Mouse (Mus musculus) natural killer cell, adult 2 months (primary cell): ENCODE data around the gene Sema3a.

ENCODE experiments used
- DNase-seq, 2 experiments: peaks; one replicate each; pipeline ENCODE4 v3.0.0; 2022; ENCODE audit warnings: low spot score in 2 of 2

Sema3a gene

GRCm38 (mm10) chr5:13125241-13125692, at the start of gene Sema3a:
Gene Sema3a (plus strand): TSS chr5:13125414.
- DNase-seq: no peak

DNA sequence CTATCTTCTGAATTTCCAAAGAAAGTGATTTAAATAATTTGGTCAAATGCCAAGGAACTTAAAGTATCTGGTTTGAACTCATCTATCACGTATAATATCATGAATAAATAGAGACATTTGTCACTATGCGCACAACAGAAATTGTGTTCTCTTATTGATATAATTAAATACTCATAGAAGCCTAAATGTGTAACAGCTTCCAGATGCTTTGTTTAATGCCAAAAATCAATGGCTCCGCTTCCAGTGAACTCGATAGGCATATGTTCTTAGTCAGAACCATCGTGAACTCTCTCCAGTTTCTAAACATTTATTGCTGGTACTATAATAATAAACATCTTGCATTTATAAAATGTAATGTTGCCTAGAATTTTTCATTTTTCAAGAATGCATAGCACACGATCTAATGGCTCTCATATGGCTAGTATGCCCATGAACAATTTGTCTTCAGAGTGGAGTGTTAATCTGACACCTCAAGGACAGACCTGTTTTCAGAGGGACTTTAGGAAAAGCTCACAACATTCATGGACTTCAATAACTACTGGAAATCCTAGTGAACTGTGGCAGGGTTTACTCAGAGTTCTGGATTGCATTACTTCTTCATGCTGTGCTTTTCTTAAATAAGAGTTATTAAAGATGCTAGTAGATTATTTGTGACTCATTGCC, 40.3 kb upstream of the Sema3a start:
- no peak for DNase-seq

DNA sequence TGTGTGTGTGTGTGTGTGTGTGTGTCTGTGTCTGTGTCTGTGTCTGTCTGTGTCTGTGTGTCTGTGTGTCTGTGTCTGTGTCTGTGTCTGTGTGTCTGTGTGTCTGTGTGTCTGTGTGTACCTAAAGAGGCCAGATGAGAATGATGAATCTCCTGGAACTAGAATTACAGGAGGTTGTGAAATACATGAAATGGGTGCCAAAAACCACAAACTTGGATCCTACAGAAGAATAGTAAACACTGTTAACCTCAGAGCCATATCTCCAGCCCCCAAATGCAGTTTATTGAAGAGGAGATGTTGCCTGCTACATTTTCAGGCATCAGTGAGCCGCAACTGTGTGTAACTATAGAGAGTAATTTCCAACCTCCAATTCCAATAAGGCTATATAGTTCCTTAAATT, 34.8 kb upstream of the Sema3a start:
- no peak for DNase-seq

GRCm38 (mm10) chr5:13109522-13109921, 15.7 kb upstream of the Sema3a start:
- DNase-seq: no peak

DNA sequence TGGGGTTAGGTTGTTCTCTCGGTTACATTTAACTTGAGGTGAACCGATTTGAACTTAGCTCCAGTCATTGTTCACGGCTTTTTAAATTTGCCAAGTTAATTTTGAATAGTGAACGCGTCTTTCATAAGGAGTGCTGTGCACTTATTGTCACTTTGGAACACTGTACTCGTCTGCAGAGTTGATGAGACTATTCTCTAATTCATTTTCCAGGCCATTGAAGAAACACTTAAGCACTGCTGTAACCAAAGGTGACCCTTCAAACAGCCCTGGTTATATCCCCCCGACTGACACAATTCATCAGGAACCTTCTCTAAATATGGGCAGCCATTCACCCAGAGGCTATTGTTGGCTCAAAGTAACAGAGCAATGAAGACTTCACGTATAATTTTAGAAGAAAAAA, 8.0 kb upstream of the Sema3a start:
- no peak for DNase-seq

DNA sequence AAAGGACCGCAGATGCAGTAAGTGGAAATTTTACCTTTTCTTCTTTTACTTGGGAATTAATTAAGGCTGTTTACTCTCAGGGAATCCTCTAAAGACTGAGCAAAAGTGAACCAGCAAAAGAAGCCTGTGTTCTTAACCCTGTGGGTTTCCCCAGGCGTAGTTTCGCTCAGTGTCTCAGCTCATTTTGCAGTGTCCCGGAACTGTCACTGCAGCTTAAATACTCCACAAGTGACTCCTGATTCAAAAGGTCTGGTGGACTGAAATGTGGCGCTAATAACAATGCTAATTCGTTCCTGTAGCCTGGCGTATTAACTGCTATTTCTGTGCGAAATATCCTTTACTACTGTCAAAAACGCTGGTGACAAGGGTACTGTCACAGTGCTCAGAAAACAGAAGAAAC, 543 bp downstream of the Sema3a start:
- DNase-seq: no peak

DNA sequence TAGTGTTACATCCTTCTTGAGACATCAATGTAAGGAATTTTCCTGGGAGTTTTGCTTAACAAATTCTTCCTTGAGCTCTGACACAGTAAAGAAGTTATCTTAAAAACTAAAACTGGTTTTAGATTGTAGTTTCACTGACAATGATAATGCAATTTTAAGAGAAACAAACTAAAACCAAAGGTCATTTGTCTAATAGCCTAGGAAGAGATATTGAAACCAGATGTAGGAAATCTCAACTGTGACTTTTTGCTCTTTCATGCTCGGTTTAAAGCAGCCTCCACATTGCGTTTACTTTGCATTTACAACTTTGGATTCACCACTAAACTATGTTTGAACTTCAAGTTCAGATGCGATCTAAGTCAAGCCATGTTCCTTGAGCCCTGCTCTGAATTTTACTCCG, 982 bp downstream of the Sema3a start:
- no peak for DNase-seq

GRCm38 (mm10) chr5:13127121-13127520, 1.9 kb downstream of the Sema3a start:
- no peak for DNase-seq

GRCm38 (mm10) chr5:13144733-13145457, 19.7 kb downstream of the Sema3a start:
- DNase-seq: no peak

DNA sequence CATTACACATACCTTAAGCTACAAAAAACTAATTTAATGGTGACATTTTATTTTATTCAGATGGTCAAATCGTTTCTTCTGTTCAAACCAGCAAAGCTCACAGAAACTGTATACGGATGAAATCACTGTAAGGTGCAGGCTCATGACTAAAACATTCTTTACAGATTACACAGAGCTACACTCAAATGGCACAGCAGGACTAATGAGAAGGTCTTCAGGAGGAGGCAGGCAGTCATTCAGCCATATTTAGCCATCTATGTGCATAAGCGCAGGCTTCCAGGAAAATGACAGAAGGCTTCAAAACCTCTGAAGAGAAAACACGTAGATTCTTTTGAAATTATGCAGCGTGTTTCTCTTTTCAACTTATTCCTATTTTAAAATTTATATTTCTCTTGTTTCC, 24.7 kb downstream of the Sema3a start:
- DNase-seq: no peak

DNA sequence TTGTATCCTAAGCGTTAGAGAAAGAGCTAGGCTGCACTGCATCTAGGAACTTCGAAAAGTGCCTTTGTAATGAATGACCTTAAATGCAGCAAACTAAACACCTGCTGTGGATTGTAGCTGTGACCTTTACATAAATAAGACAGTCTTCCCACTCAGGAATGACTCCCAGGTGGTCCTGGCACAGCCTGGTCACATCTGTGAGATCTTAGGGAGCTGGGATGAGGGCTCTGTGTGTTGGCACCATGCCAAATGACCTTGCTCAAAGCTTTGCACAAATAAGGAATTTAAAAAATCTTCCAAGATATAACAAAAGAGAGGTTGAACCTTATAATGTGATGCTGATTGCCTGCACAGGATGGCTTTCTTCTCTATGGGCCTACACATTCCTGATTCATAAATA, 25.8 kb downstream of the Sema3a start:
- DNase-seq: no peak

- no peak for DNase-seq
Measured at GRCm38 (mm10) chr5:13157761-13158612, 32.8 kb downstream of the Sema3a start.

DNA sequence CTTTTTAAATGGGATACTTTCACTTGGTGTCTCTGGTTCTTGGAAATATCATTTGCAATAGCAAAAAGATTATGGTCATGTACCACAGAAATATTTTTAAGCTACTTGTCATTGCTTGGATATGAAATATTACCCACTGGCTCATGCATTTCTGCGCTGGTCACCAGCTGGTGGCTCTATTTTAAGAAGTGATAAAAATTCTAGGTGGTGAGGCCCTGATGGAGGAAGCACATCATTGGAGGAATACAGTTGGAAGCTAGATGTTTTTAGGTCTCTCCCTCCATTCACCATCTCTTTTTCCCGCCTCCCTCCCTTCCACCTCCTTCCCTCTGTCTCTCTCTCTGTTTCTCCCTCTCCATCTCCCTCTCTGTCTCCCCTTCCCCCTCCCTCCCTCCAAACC, 57.0 kb downstream of the Sema3a start:
- no peak for DNase-seq

GRCm38 (mm10) chr5:13197886-13198285, 72.7 kb downstream of the Sema3a start:
- no peak for DNase-seq

DNA sequence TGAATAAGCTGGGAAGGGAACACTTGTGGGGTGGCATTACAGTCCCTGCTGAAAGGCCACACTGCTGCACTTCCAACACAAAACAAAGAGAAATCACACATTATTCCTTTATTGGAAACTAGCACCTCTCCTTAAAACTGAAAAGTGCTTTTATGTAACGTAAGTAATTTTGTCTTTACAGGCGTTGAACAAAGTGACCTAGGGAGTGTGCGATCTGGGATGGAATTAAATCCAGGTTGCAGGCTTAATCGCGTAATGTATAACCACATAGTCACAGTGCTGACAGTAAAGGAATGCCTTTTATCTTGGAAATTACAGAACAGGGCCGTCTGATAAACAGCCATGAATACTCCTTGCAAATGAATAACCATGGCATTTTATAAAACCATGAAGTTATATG, 74.5 kb downstream of the Sema3a start:
- DNase-seq: no peak

GRCm38 (mm10) chr5:13255353-13255752, 130.1 kb downstream of the Sema3a start:
- no peak for DNase-seq

- DNase-seq: no peak
Measured at GRCm38 (mm10) chr5:13256321-13256720, 131.1 kb downstream of the Sema3a start.

DNA sequence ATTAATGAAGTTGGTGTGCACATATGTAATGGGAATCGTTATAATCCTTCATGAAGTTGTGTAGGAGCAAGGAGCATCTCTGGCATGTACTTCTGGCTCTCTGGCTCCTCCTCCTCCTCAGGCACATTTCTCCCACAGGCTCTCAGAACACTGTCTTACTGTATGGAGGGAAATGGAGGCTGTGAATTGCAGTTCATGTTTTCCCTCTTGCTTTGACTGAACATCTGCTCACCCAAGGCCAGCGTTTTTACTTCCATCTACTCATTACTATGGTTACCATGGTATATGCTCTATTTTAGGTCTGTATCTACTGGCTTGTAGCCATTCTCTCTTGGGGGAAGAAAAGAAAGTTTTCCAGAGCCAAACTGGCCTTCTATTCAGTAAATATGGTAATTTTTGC, 137.9 kb downstream of the Sema3a start:
- DNase-seq: no peak

DNA sequence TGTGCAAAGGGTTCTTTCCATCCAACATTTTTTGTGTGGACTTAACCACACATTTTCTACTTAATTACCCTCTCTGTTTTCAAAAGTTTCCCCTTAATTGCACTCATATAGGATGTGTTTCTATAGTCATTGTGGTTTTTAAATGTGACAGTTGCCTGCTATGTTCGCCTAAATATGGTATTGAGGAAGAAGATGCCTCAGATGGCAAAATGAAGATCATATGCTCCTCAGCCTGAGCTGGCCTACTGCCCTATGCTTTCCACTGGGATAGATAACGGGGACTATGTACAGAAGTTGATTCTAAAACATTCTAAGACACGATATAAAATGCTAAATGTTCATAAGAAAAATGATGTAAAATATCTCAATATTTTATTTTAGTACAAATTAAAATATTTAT, 138.3 kb downstream of the Sema3a start:
- DNase-seq: no peak

GRCm38 (mm10) chr5:13312667-13313066, 187.5 kb downstream of the Sema3a start:
- DNase-seq: no peak

- DNase-seq: no peak
Measured at GRCm38 (mm10) chr5:13313977-13314376, 188.8 kb downstream of the Sema3a start.

- no peak for DNase-seq
Measured at GRCm38 (mm10) chr5:13318728-13319429, 193.7 kb downstream of the Sema3a start.
